Mouse (Mus musculus): Measurements from ENCODE around the gene Slc41a2.

- TF ChIP-seq CTCF (IDR thresholded peaks at IDR 0.05; ENCODE audit: borderline replicate concordance, insufficient read depth, low read depth, low read length) (no peak), POLR2A (IDR thresholded peaks at IDR 0.05; ENCODE audit: borderline replicate concordance, insufficient read depth, low read length) (no peak)
Observed at GRCm38 (mm10) chr10:83321528-83321927, 16.2 kb downstream of the Slc41a2 start.

All from cerebellum, adult 2 months (tissue).